Mouse (Mus musculus): Measurements from ENCODE around the gene Fxyd6. TPM values are rescaled to one million over a fixed set of nuclear protein-coding genes. Genes with fewer than 3 reads are reported as not detected.
A peak's percentile ranks its signal among the peaks of the same experiment; 100 is the strongest.

Gene Fxyd6
- polyA plus RNA-seq, 1 experiment, result 137 TPM

DNA sequence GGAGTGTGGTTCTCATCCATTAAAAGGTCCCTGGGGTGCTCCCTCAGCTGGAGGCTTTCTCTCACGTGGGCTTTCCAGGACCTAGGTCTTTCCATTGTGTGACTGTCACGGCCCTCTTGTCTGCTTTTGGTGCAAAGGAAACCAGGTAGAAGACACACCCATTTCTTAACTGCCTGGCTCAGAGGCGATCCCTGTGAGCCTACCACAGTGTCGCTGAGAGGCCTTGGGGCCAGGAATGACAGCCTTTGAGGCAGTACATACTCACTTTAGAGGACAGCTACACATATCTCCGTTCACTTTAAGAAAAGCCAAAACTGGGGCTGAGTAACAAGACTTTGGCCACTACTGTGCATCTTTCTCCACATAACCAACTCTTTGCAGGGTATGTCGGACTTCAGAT lies 21.4 kb upstream of the Fxyd6 start:
- Histone ChIP-seq H3K27ac (ENCODE audit: insufficient read depth, low read length) (no peak overlapping the region), H3K4me3 (ENCODE audit: insufficient read depth, low read length) (no peak overlapping the region), H3K4me1 (ENCODE audit: control insufficient read depth, insufficient read depth, low read length) (no peaks in the 10 kb centered on the region)
- TF ChIP-seq POLR2A (IDR thresholded peaks at IDR 0.05; ENCODE audit: extremely low read depth, insufficient read depth, low read length) (no peak), CTCF (IDR thresholded peaks at IDR 0.05; ENCODE audit: extremely low read depth, insufficient read depth, low read length) (no peak)

DNA sequence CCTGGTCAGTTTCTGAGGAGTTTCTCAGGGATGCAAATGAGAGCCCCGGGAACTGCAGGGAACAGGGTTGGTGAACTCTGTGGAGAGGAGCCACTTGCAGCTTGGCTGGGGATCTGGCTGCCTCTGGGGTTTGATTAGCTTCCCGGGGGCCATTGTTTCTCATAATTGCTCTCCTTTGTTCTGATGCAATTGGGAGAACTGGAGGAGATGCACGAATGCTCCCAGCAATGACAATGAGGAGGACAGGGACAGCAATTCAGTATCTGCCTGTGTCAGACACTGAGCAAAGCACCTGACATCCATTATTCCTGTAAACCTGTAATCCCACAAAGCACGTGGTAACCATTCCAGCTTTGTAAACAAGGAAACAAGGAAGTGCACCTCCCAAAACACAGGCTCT lies 20.8 kb upstream of the Fxyd6 start:
- TF ChIP-seq CTCF (IDR thresholded peaks at IDR 0.05; ENCODE audit: extremely low read depth, insufficient read depth, low read length), result no peak
- no peak for TF ChIP-seq POLR2A (IDR thresholded peaks at IDR 0.05; ENCODE audit: extremely low read depth, insufficient read depth, low read length)
- no peak overlapping the region for H3K27ac ChIP-seq (ENCODE audit: insufficient read depth, low read length)
- H3K4me3 ChIP-seq (ENCODE audit: insufficient read depth, low read length), result no peak overlapping the region

DNA sequence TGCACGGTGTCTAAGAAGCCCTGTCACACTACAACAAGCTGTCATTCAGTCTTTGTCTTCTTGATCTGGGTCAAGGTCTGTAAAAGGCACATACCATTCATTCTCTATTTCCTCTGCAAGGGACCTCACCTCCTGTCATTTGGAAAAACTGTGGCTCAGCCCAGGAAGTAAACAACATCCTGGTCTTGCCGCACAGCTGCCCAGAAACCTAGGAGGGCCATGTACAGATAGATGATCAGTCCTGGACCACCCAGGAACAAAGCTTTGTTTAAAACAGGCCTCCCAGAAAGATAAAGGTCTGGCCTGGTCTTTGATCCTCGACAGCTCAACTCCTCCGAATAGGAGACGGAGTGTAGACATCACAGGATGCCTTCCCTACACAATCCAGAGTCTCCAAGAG lies 20.1 kb upstream of the Fxyd6 start:
- TF ChIP-seq CTCF (IDR thresholded peaks at IDR 0.05; ENCODE audit: extremely low read depth, insufficient read depth, low read length), result no peak
- no peak for TF ChIP-seq POLR2A (IDR thresholded peaks at IDR 0.05; ENCODE audit: extremely low read depth, insufficient read depth, low read length)
- Histone ChIP-seq H3K4me3 (ENCODE audit: insufficient read depth, low read length) (no peak overlapping the region), H3K27ac (ENCODE audit: insufficient read depth, low read length) (no peak overlapping the region), H3K4me1 (ENCODE audit: control insufficient read depth, insufficient read depth, low read length) (no peaks in the 10 kb centered on the region)

More for the DNA sequence above, 20.8 kb upstream of the Fxyd6 start:
- H3K4me1 ChIP-seq (ENCODE audit: control insufficient read depth, insufficient read depth, low read length), result no peaks in the 10 kb centered on the region

DNA sequence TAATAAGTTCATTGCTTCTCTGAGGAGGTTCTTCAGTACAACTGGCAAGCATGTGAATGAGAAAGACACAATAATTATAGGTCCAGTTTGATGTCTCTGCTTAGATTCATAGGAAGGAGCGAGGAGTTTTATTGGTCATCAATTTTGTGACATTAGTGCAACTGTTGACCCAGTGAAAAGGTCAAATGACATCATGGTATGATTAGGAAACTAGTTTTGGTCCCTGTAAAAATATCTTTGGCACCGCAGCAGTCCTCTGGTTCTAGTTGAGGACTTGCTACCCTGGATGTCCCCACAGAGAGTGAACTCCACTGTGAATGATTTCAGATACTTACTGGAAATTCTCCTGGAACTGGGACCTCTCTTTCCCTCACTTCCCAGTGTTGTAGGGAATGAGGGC lies 14.8 kb upstream of the Fxyd6 start:
- no peak for TF ChIP-seq POLR2A (IDR thresholded peaks at IDR 0.05; ENCODE audit: extremely low read depth, insufficient read depth, low read length)
- TF ChIP-seq CTCF (IDR thresholded peaks at IDR 0.05; ENCODE audit: extremely low read depth, insufficient read depth, low read length), result no peak
- Histone ChIP-seq H3K27ac (ENCODE audit: insufficient read depth, low read length) (no peak overlapping the region), H3K4me3 (ENCODE audit: insufficient read depth, low read length) (no peak overlapping the region), H3K4me1 (ENCODE audit: control insufficient read depth, insufficient read depth, low read length) (no peaks in the 10 kb centered on the region)

DNA sequence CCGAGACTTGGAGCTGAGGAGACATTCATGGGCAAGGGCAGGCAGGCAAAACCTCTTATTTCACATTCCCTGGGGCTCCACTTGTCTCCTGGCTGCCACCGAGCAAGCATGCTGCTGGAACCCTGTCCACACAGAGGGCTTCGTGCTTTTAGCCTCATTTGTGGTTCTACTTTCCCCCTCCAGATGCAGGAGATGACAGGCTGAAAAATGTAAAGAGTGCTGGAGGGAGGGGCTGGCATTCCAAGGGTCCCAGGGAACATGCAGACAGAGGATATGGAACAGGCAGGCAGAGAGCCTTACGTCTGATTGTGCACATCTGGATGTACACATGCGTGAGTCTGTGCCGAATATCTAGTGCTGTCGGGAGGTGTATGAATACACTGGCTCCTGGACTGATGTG lies 11.6 kb upstream of the Fxyd6 start:
- Histone ChIP-seq H3K4me1 (ENCODE audit: control insufficient read depth, insufficient read depth, low read length) (no peaks in the 10 kb centered on the region), H3K27ac (ENCODE audit: insufficient read depth, low read length) (no peak overlapping the region), H3K4me3 (ENCODE audit: insufficient read depth, low read length) (no peak overlapping the region)
- no peak for TF ChIP-seq POLR2A (IDR thresholded peaks at IDR 0.05; ENCODE audit: extremely low read depth, insufficient read depth, low read length)

DNA sequence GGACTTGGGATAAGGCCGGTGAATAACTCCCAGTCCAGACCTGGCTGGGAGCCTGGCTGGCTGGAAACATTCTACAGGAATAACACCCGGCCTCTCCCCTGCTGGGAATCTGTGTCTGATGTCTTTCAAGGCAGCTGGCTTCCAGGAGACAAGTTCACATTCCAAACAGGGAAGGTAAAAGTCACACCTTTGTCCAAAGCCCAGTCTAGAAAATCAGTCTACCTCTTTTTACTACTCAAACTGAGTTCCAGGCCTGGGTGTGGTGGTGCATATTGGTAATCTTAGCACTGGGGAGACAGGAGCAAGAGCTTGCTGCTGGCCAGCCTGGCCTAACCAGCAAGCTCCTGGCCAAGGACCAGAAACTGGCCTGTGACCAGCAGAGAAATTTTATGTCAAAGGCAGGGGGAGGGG lies 7.9 kb upstream of the Fxyd6 start:
- TF ChIP-seq POLR2A (IDR thresholded peaks at IDR 0.05; ENCODE audit: extremely low read depth, insufficient read depth, low read length), result no peak
- TF ChIP-seq CTCF (IDR thresholded peaks at IDR 0.05; ENCODE audit: extremely low read depth, insufficient read depth, low read length), result no peak
- H3K27ac ChIP-seq (ENCODE audit: insufficient read depth, low read length), result no peak overlapping the region
- H3K4me1 ChIP-seq (ENCODE audit: control insufficient read depth, insufficient read depth, low read length), result no peaks in the 10 kb centered on the region
- no peak overlapping the region for H3K4me3 ChIP-seq (ENCODE audit: insufficient read depth, low read length)

DNA sequence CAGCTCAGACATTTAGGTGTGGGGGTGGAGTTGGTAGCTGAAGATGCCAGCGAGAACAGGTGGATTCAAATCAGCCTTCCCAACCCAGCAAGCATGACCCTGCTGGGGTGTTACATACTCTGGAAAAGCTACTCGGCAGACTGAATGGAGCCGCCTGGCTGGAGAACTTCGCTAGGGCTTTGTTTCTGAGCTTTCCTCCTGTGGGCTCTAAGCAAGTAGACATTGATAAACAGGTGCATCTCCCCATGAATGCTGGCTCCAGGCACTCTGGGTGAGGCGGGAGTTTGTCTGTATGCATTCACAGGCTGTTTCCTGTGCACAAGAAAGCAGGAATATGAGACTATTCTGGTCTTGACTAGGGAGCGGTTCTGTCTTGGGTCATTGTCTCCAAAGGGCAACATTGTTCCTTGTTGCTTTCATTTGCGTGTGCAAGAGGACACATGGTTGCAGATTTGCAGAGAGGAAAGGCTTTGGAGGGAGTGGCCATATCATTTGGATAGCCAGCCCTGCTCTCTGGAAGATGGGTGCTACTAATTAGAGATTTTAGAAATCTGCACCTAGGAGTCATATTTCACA lies 6.3 kb upstream of the Fxyd6 start:
- Histone ChIP-seq H3K4me1 (ENCODE audit: control insufficient read depth, insufficient read depth, low read length) (no peaks in the 10 kb centered on the region), H3K4me3 (ENCODE audit: insufficient read depth, low read length) (no peak overlapping the region), H3K27ac (ENCODE audit: insufficient read depth, low read length) (no peak overlapping the region)
- TF ChIP-seq CTCF (IDR thresholded peaks at IDR 0.05; ENCODE audit: extremely low read depth, insufficient read depth, low read length) (no peak), POLR2A (IDR thresholded peaks at IDR 0.05; ENCODE audit: extremely low read depth, insufficient read depth, low read length) (no peak)

DNA sequence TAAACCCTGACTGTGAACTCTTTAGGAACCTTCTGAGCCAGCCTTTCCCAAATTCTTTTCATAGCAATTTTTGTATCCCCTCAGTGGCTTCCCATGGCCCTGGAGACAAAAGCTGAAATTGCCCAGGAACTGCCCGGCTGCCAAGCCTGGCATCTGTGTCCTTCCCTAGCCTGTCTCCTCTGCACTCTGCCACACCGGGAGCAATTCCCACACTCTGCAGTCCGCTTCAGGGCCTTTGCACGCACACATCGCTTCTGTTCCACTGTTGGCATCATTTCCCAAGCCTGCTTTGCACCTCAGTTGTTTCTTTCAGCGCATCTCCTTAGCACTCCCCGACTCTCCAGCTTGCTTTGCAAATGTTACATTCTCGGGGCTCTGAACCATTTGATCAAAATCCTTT lies 2.3 kb upstream of the Fxyd6 start:
- no peak overlapping the region for H3K27ac ChIP-seq (ENCODE audit: insufficient read depth, low read length)
- TF ChIP-seq POLR2A (IDR thresholded peaks at IDR 0.05; ENCODE audit: extremely low read depth, insufficient read depth, low read length) (no peak), CTCF (IDR thresholded peaks at IDR 0.05; ENCODE audit: extremely low read depth, insufficient read depth, low read length) (no peak)
- no peak overlapping the region for H3K4me3 ChIP-seq (ENCODE audit: insufficient read depth, low read length)
- peaks cover 3% of the 10 kb centered on the region; the same call in 1 of the 2 replicates for H3K4me1 ChIP-seq (ENCODE audit: control insufficient read depth, insufficient read depth, low read length)

DNA sequence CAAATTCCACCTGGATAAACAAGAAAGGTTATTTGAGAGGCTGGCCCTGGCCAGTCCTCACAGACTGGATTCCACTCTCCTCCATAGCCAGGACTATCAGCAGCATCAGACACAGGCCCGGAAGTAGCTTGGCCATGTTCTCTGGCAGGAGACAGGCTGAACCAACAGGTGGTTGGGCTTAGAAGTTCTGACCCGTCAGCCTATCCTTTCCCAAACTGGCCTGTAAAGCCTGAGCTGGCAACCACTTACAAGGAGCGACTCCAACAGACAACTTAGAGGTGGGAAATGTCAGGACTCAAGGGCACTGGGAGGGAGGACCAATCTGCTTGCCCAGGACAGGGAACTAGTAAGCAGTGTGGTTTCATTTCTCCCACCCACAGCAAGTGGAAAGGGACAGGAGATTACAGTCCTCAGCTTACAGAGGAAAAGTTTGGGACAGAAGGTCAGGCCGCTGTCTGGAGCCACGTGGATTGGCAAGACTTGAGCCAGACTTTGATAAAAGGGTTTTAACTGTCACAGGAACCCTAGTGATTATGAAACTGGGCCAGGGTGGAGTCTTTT lies 1.6 kb upstream of the Fxyd6 start:
- Histone ChIP-seq H3K4me1 (ENCODE audit: control insufficient read depth, insufficient read depth, low read length) (peaks cover 3% of the 10 kb centered on the region; the same call in 1 of the 2 replicates), H3K4me3 (ENCODE audit: insufficient read depth, low read length) (no peak overlapping the region), H3K27ac (ENCODE audit: insufficient read depth, low read length) (no peak overlapping the region)
- no peak for TF ChIP-seq POLR2A (IDR thresholded peaks at IDR 0.05; ENCODE audit: extremely low read depth, insufficient read depth, low read length)
- no peak for TF ChIP-seq CTCF (IDR thresholded peaks at IDR 0.05; ENCODE audit: extremely low read depth, insufficient read depth, low read length)

DNA sequence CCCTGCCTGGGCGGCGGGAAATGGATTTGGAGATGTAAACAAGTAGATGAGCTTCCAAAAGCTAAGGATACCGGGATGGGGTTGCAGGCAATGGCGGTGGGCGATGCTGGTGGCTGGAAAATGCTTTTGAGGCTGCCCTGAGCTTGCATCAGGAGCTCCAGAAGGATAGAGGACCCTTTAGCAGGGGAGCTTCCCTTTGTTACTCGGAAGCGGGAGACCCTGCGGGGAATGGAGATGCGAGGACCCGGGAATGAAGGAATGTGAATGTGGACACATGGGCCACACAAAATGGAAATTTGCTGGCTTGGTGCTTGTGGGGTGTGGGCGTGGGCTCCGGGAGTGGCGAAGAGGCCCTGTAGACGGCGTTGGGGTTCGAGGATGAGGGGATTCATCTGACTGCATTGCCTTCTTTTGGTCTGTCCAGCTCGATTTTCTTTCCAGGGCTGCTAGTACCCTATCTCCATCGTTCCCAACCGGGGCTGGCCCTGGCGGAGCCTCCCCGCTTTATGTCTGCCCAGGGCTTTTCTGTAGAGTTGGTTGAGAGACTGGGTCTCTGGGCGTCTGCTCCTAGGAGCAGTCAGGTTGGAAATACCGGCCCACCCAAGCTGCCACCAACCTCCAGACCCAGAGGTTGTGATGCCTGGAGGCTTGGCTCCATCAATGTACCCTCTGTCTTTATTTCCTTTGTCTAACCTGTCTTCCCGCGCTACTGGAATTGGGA lies 791 bp downstream of the Fxyd6 start:
- Histone ChIP-seq H3K27ac (ENCODE audit: insufficient read depth, low read length) (no peak overlapping the region), H3K4me1 (ENCODE audit: control insufficient read depth, insufficient read depth, low read length) (peaks cover 3% of the 10 kb centered on the region; the same call in 1 of the 2 replicates), H3K4me3 (ENCODE audit: insufficient read depth, low read length) (peak overlapping the region; percentile 75)
- TF ChIP-seq CTCF (IDR thresholded peaks at IDR 0.05; ENCODE audit: extremely low read depth, insufficient read depth, low read length) (no peak), POLR2A (IDR thresholded peaks at IDR 0.05; ENCODE audit: extremely low read depth, insufficient read depth, low read length) (no peak)

All from cortical plate, adult 2 months (tissue).